Mouse (Mus musculus): ENCODE results near the gene Chka. TPM values are rescaled to one million over a fixed set of nuclear protein-coding genes. Genes with fewer than 3 reads are reported as not detected.
A peak's percentile ranks its signal among the peaks of the same experiment; 100 is the strongest.

Gene Chka
- polyA plus RNA-seq, 1 experiment from 2014 or later, result 62.8 TPM

GRCm38 (mm10) chr19:3834301-3834700 is 17.3 kb upstream of the Chka start:
- Histone ChIP-seq H3K36me3 (no peaks in the 10 kb centered on the region), H3K4me3 (replicated peaks) (no peak overlapping the region), H3K4me1 (replicated peaks) (no peaks in the 10 kb centered on the region), H3K9me3 (no peaks in the 10 kb centered on the region), H3K9ac (replicated peaks) (no peak overlapping the region), H3K4me2 (no peak overlapping the region), H3K27ac (no peak overlapping the region), H3K27me3 (no peaks in the 10 kb centered on the region; the same call in 1 of the 2 replicates)
- ATAC-seq (ENCODE audit: insufficient number of reproducible peaks, insufficient read depth, low FRiP score, low TSS enrichment, low read depth), result no peak
- 89% methylated on average over 7 of the region's 7 CpGs for WGBS

- Histone ChIP-seq H3K4me1 (replicated peaks) (no peaks in the 10 kb centered on the region; the same call in 1 of the 2 replicates), H3K9me3 (no peaks in the 10 kb centered on the region), H3K27ac (no peak overlapping the region), H3K4me3 (replicated peaks) (no peak overlapping the region), H3K36me3 (no peaks in the 10 kb centered on the region), H3K27me3 (no peaks in the 10 kb centered on the region; the same call in 1 of the 2 replicates), H3K4me2 (no peak overlapping the region), H3K9ac (replicated peaks) (no peak overlapping the region)
- ATAC-seq (ENCODE audit: insufficient number of reproducible peaks, insufficient read depth, low FRiP score, low TSS enrichment, low read depth), result no peak
- WGBS, result 86% methylated on average over 9 of the region's 9 CpGs
Measured at GRCm38 (mm10) chr19:3836791-3837190, 14.8 kb upstream of the Chka start.

- Histone ChIP-seq H3K4me3 (replicated peaks) (no peak overlapping the region), H3K9me3 (no peaks in the 10 kb centered on the region), H3K4me1 (replicated peaks) (no peaks in the 10 kb centered on the region; the same call in 1 of the 2 replicates), H3K9ac (replicated peaks) (no peak overlapping the region), H3K27ac (no peak overlapping the region), H3K27me3 (peaks cover 6% of the 10 kb centered on the region; the same call in 1 of the 2 replicates), H3K4me2 (no peak overlapping the region), H3K36me3 (no peaks in the 10 kb centered on the region)
- WGBS, result 78% methylated on average over 3 of the region's 3 CpGs
- ATAC-seq (ENCODE audit: insufficient number of reproducible peaks, insufficient read depth, low FRiP score, low TSS enrichment, low read depth), result no peak
Measured at GRCm38 (mm10) chr19:3838931-3839330, 12.6 kb upstream of the Chka start.

- no peaks in the 10 kb centered on the region for H3K9me3 ChIP-seq
- H3K9ac ChIP-seq (replicated peaks), result no peak overlapping the region
- H3K4me1 ChIP-seq (replicated peaks), result no peaks in the 10 kb centered on the region; the same call in 1 of the 2 replicates
- no peaks in the 10 kb centered on the region for H3K36me3 ChIP-seq
- H3K4me2 ChIP-seq, result no peak overlapping the region
- ATAC-seq (ENCODE audit: insufficient number of reproducible peaks, insufficient read depth, low FRiP score, low TSS enrichment, low read depth), result no peak
- 45% methylated on average over 2 of the region's 2 CpGs for WGBS
- no peak overlapping the region for H3K4me3 ChIP-seq (replicated peaks)
- H3K27me3 ChIP-seq, result 0 out of 2 replicates have a peak, but pooled peaks cover 7% of the 10 kb centered on the region
- no peak overlapping the region for H3K27ac ChIP-seq
Measured at GRCm38 (mm10) chr19:3839686-3840085, 11.9 kb upstream of the Chka start.

- Histone ChIP-seq H3K9me3 (no peaks in the 10 kb centered on the region), H3K4me1 (replicated peaks) (no peaks in the 10 kb centered on the region; the same call in 1 of the 2 replicates), H3K4me2 (no peak overlapping the region), H3K4me3 (replicated peaks) (no peak overlapping the region), H3K27me3 (0 out of 2 replicates have a peak, but pooled peaks cover 7% of the 10 kb centered on the region), H3K36me3 (no peaks in the 10 kb centered on the region), H3K27ac (no peak overlapping the region), H3K9ac (replicated peaks) (no peak overlapping the region)
- ATAC-seq (ENCODE audit: insufficient number of reproducible peaks, insufficient read depth, low FRiP score, low TSS enrichment, low read depth), result no peak
- 52% methylated on average over 5 of the region's 5 CpGs for WGBS
Measured at GRCm38 (mm10) chr19:3840214-3840651, 11.3 kb upstream of the Chka start.

- Histone ChIP-seq H3K4me3 (replicated peaks) (no peak overlapping the region), H3K4me1 (replicated peaks) (no peaks in the 10 kb centered on the region; the same call in 1 of the 2 replicates), H3K27ac (no peak overlapping the region), H3K4me2 (no peak overlapping the region), H3K9me3 (no peaks in the 10 kb centered on the region), H3K36me3 (no peaks in the 10 kb centered on the region), H3K9ac (replicated peaks) (no peak overlapping the region), H3K27me3 (0 out of 2 replicates have a peak, but pooled peaks cover 7% of the 10 kb centered on the region)
- no peak for ATAC-seq (ENCODE audit: insufficient number of reproducible peaks, insufficient read depth, low FRiP score, low TSS enrichment, low read depth)
- WGBS, result 86% methylated on average over 5 of the region's 5 CpGs
Measured at GRCm38 (mm10) chr19:3840685-3841084, 10.9 kb upstream of the Chka start.

- no peak for ATAC-seq (ENCODE audit: insufficient number of reproducible peaks, insufficient read depth, low FRiP score, low TSS enrichment, low read depth)
- H3K27ac ChIP-seq, result 0 out of 2 replicates have a peak overlapping the region, but pooled peaks have one; percentile 9
- H3K27me3 ChIP-seq, result peaks cover 9% of the 10 kb centered on the region; the same call in 1 of the 2 replicates
- H3K36me3 ChIP-seq, result no peaks in the 10 kb centered on the region
- 48% methylated on average over 12 of the region's 12 CpGs for WGBS
- no peak overlapping the region for H3K4me3 ChIP-seq (replicated peaks)
- H3K9me3 ChIP-seq, result no peaks in the 10 kb centered on the region
- no peaks in the 10 kb centered on the region; the same call in 1 of the 2 replicates for H3K4me1 ChIP-seq (replicated peaks)
- no peak overlapping the region for H3K4me2 ChIP-seq
- H3K9ac ChIP-seq (replicated peaks), result no peak overlapping the region
Measured at GRCm38 (mm10) chr19:3842359-3843148, 9.0 kb upstream of the Chka start.

- peaks cover 9% of the 10 kb centered on the region; the same call in 1 of the 2 replicates for H3K27me3 ChIP-seq
- WGBS, result 74% methylated on average over 2 of the region's 2 CpGs
- ATAC-seq (ENCODE audit: insufficient number of reproducible peaks, insufficient read depth, low FRiP score, low TSS enrichment, low read depth), result no peak
- H3K9me3 ChIP-seq, result no peaks in the 10 kb centered on the region
- peaks cover 5% of the 10 kb centered on the region; the same call in 1 of the 2 replicates for H3K4me1 ChIP-seq (replicated peaks)
- H3K4me3 ChIP-seq (replicated peaks), result no peak overlapping the region
- H3K36me3 ChIP-seq, result no peaks in the 10 kb centered on the region
- no peak overlapping the region for H3K27ac ChIP-seq
- no peak overlapping the region for H3K4me2 ChIP-seq
- no peak overlapping the region for H3K9ac ChIP-seq (replicated peaks)
Measured at GRCm38 (mm10) chr19:3843629-3844028, 7.9 kb upstream of the Chka start.

GRCm38 (mm10) chr19:3844836-3845235 is 6.7 kb upstream of the Chka start:
- no peaks in the 10 kb centered on the region for H3K36me3 ChIP-seq
- H3K4me2 ChIP-seq, result no peak overlapping the region
- H3K9me3 ChIP-seq, result no peaks in the 10 kb centered on the region
- peaks cover 12% of the 10 kb centered on the region; the same call in 1 of the 2 replicates for H3K27me3 ChIP-seq
- no peak overlapping the region for H3K4me3 ChIP-seq (replicated peaks)
- 80% methylated on average over 1 of the region's 1 CpGs for WGBS
- H3K4me1 ChIP-seq (replicated peaks), result peaks cover 8% of the 10 kb centered on the region; the same call in 1 of the 2 replicates
- no peak overlapping the region for H3K9ac ChIP-seq (replicated peaks)
- no peak for ATAC-seq (ENCODE audit: insufficient number of reproducible peaks, insufficient read depth, low FRiP score, low TSS enrichment, low read depth)
- no peak overlapping the region for H3K27ac ChIP-seq

GRCm38 (mm10) chr19:3845339-3845738 is 6.2 kb upstream of the Chka start:
- Histone ChIP-seq H3K27me3 (peaks cover 15% of the 10 kb centered on the region; the same call in 1 of the 2 replicates), H3K4me3 (replicated peaks) (no peak overlapping the region), H3K36me3 (no peaks in the 10 kb centered on the region), H3K27ac (no peak overlapping the region), H3K9me3 (no peaks in the 10 kb centered on the region), H3K4me1 (replicated peaks) (peaks cover 8% of the 10 kb centered on the region; the same call in 1 of the 2 replicates), H3K4me2 (no peak overlapping the region), H3K9ac (replicated peaks) (no peak overlapping the region)
- ATAC-seq (ENCODE audit: insufficient number of reproducible peaks, insufficient read depth, low FRiP score, low TSS enrichment, low read depth), result no peak
- WGBS, result 94% methylated on average over 11 of the region's 11 CpGs

- no peak overlapping the region for H3K4me3 ChIP-seq (replicated peaks)
- H3K9me3 ChIP-seq, result no peaks in the 10 kb centered on the region
- no peaks in the 10 kb centered on the region for H3K36me3 ChIP-seq
- ATAC-seq (ENCODE audit: insufficient number of reproducible peaks, insufficient read depth, low FRiP score, low TSS enrichment, low read depth), result no peak
- H3K4me1 ChIP-seq (replicated peaks), result peaks cover 11% of the 10 kb centered on the region
- no peak overlapping the region for H3K4me2 ChIP-seq
- no peak overlapping the region for H3K27ac ChIP-seq
- peaks cover 15% of the 10 kb centered on the region; the same call in 1 of the 2 replicates for H3K27me3 ChIP-seq
- 69% methylated on average over 1 of the region's 1 CpGs for WGBS
- H3K9ac ChIP-seq (replicated peaks), result no peak overlapping the region
Measured at GRCm38 (mm10) chr19:3845803-3846406, 5.7 kb upstream of the Chka start.
